13 mouse cellular contexts compared by ENCODE assay signal in genomic region chr6:114406634-114407033, GRCm38 (mm10). TPM values are rescaled to one million over a fixed set of nuclear protein-coding genes. Genes with fewer than 3 reads are reported as not detected.
DNase-seq lines count a peak whose midpoint lies in the region; ATAC-seq and TF ChIP-seq lines count a peak whose summit lies in the region.
"Had no signal": no experiment of that assay in that cellular context is flagged by ENCODE, and none has a peak within 500 bp of the region (broad histone marks: within the 10 kb centered on the region; RNA-seq: fewer than 3 reads in every experiment).

No protein-coding gene starts in this region.

- WGBS in embryonic facial prominence, embryonic 11.5 days, result 48% methylated on average over 1 of the region's 1 CpGs
- WGBS in embryonic facial prominence, embryonic 10.5 days, result 35% methylated on average over 1 of the region's 1 CpGs
- 69% methylated on average over 1 of the region's 1 CpGs for WGBS in liver, embryonic 14.5 days (ENCODE audit: insufficient replicate concordance)
- 36% methylated on average over 1 of the region's 1 CpGs for WGBS in liver, embryonic 11.5 days

- H3K27ac ChIP-seq in embryonic facial prominence, embryonic 11.5 days (replicated peaks; ENCODE audit: low read depth, low read length), result no peak overlapping the region
- no peak overlapping the region for H3K27ac ChIP-seq in embryonic facial prominence, embryonic 10.5 days (replicated peaks)
- H3K27ac ChIP-seq in liver, embryonic 14.5 days, result no peak overlapping the region
- no peak overlapping the region for H3K27ac ChIP-seq in liver, embryonic 11.5 days (ENCODE audit: low read depth, low read length)
- H3K27ac ChIP-seq: midbrain, embryonic 13.5 days had no signal

- peak; percentile 48 for DNase-seq in embryonic facial prominence, embryonic 11.5 days (ENCODE audit: low spot score)
- DNase-seq in embryonic facial prominence, embryonic 10.5 days (ENCODE audit: low spot score), result no peak
- DNase-seq in liver, embryonic 14.5 days (ENCODE audit: low read depth in 3 of 3, low spot score in 3 of 3), result no peak
- no peak for DNase-seq in liver, embryonic 11.5 days (ENCODE audit: low spot score)
- DNase-seq in frontal cortex, postnatal 25 days (ENCODE audit: low spot score in 2 of 2), result no peak
- no peak for DNase-seq in adrenal gland, adult 18-20 months (ENCODE audit: low spot score in 2 of 2)
- DNase-seq: layer of hippocampus, adult 9-11 months had no signal

- H3K9me3 ChIP-seq in embryonic facial prominence, embryonic 11.5 days (replicated peaks; ENCODE audit: control insufficient read depth, low read length), result no peaks in the 10 kb centered on the region
- 0 out of 2 replicates have a peak, but pooled peaks cover 3% of the 10 kb centered on the region for H3K9me3 ChIP-seq in embryonic facial prominence, embryonic 10.5 days
- no peaks in the 10 kb centered on the region for H3K9me3 ChIP-seq in liver, embryonic 14.5 days (ENCODE audit: control insufficient read depth, low read length)
- H3K9me3 ChIP-seq in liver, embryonic 11.5 days (ENCODE audit: control insufficient read depth, low read length), result no peaks in the 10 kb centered on the region
- H3K9me3 ChIP-seq in E14TG2a.4 (ENCODE audit: low read length), result no peaks in the 10 kb centered on the region
- H3K9me3 ChIP-seq: heart, embryonic 12.5 days; midbrain, embryonic 13.5 days had no signal

- H3K27me3 ChIP-seq in embryonic facial prominence, embryonic 11.5 days (ENCODE audit: control insufficient read depth, insufficient read depth, low read length), result no peaks in the 10 kb centered on the region
- peaks cover 21% of the 10 kb centered on the region for H3K27me3 ChIP-seq in embryonic facial prominence, embryonic 10.5 days (replicated peaks; ENCODE audit: low read depth, poor library complexity, severe bottlenecking)
- H3K27me3 ChIP-seq in liver, embryonic 14.5 days (ENCODE audit: control insufficient read depth, insufficient read depth, low read length), result no peaks in the 10 kb centered on the region
- H3K27me3 ChIP-seq in liver, embryonic 11.5 days (replicated peaks; ENCODE audit: control insufficient read depth, insufficient read depth, low read length), result 0 out of 2 replicates have a peak, but pooled peaks cover 4% of the 10 kb centered on the region
- peaks cover 36% of the 10 kb centered on the region for H3K27me3 ChIP-seq in E14TG2a.4 (ENCODE audit: insufficient read depth, low read length)

- H3K36me3 ChIP-seq in embryonic facial prominence, embryonic 11.5 days (replicated peaks; ENCODE audit: control insufficient read depth, insufficient read depth, low read depth, low read length), result no peaks in the 10 kb centered on the region
- no peaks in the 10 kb centered on the region for H3K36me3 ChIP-seq in embryonic facial prominence, embryonic 10.5 days (replicated peaks)
- H3K36me3 ChIP-seq in liver, embryonic 14.5 days (replicated peaks; ENCODE audit: control insufficient read depth, insufficient read depth, low read depth), result no peaks in the 10 kb centered on the region
- no peaks in the 10 kb centered on the region for H3K36me3 ChIP-seq in liver, embryonic 11.5 days (ENCODE audit: control insufficient read depth, insufficient read depth, low read length)
- no peaks in the 10 kb centered on the region for H3K36me3 ChIP-seq in E14TG2a.4 (ENCODE audit: insufficient read depth, low read length)
- H3K36me3 ChIP-seq: heart, embryonic 12.5 days; midbrain, embryonic 13.5 days had no signal

- no peak overlapping the region for H3K4me2 ChIP-seq in embryonic facial prominence, embryonic 11.5 days (ENCODE audit: low read depth, low read length)
- H3K4me2 ChIP-seq in liver, embryonic 14.5 days (ENCODE audit: low read depth), result no peak overlapping the region
- H3K4me2 ChIP-seq in liver, embryonic 11.5 days, result no peak overlapping the region
- H3K4me2 ChIP-seq: heart, embryonic 12.5 days; midbrain, embryonic 13.5 days had no signal

- no peak overlapping the region for H3K4me3 ChIP-seq in embryonic facial prominence, embryonic 11.5 days (ENCODE audit: low read depth, low read length)
- no peak overlapping the region for H3K4me3 ChIP-seq in embryonic facial prominence, embryonic 10.5 days
- no peak overlapping the region for H3K4me3 ChIP-seq in liver, embryonic 14.5 days (ENCODE audit: insufficient read depth in 1 of 2, low read depth in 2 of 2, low read length in 2 of 2)
- H3K4me3 ChIP-seq in liver, embryonic 11.5 days (ENCODE audit: low read depth, low read length), result no peak overlapping the region
- no peak overlapping the region for H3K4me3 ChIP-seq in E14TG2a.4 (replicated peaks; ENCODE audit: low read length)
- H3K4me3 ChIP-seq: heart, embryonic 12.5 days; midbrain, embryonic 13.5 days had no signal

- no peak for TF ChIP-seq EP300 in liver, embryonic 14.5 days (IDR thresholded peaks at IDR 0.05; ENCODE audit: low read depth)

- H3K9ac ChIP-seq in embryonic facial prominence, embryonic 11.5 days (replicated peaks; ENCODE audit: low read length), result no peak overlapping the region
- H3K9ac ChIP-seq in liver, embryonic 14.5 days (replicated peaks), result no peak overlapping the region
- H3K9ac ChIP-seq in liver, embryonic 11.5 days (ENCODE audit: low read depth, low read length), result no peak overlapping the region
- H3K9ac ChIP-seq: heart, embryonic 12.5 days; midbrain, embryonic 13.5 days had no signal

- no peak for ATAC-seq in embryonic facial prominence, embryonic 11.5 days (replicated peaks; ENCODE audit: insufficient number of reproducible peaks, low FRiP score, low TSS enrichment, low read depth)
- no peak for ATAC-seq in liver, embryonic 14.5 days (ENCODE audit: insufficient read depth)
- ATAC-seq in liver, embryonic 11.5 days (replicated peaks; ENCODE audit: low FRiP score), result no peak
- peak; percentile 65; the same call in 1 of the 2 replicates for ATAC-seq in megakaryocyte-erythroid progenitor cell, adult 5-6 weeks (replicated peaks; ENCODE audit: low FRiP score, low TSS enrichment, poor library complexity, severe bottlenecking)
- ATAC-seq: inflammation-experienced regulatory T-cells, adult 6 months; midbrain, embryonic 13.5 days had no signal

- peak; percentile 46 for TF ChIP-seq CTCF in liver, embryonic 14.5 days (IDR thresholded peaks at IDR 0.05; ENCODE audit: low read depth)
- TF ChIP-seq CTCF in E14TG2a.4 (conservative IDR thresholded peaks at IDR 0.05; ENCODE audit: low read length), result peak; percentile 86

- H3K4me1 ChIP-seq in embryonic facial prominence, embryonic 11.5 days (ENCODE audit: control insufficient read depth, insufficient read depth, low read length), result no peaks in the 10 kb centered on the region
- peaks cover 13% of the 10 kb centered on the region for H3K4me1 ChIP-seq in embryonic facial prominence, embryonic 10.5 days
- no peaks in the 10 kb centered on the region for H3K4me1 ChIP-seq in liver, embryonic 14.5 days (replicated peaks; ENCODE audit: control insufficient read depth in 2 of 2, insufficient read depth in 2 of 2, low read length in 1 of 2)
- no peaks in the 10 kb centered on the region for H3K4me1 ChIP-seq in liver, embryonic 11.5 days (replicated peaks; ENCODE audit: control insufficient read depth, insufficient read depth, low read length)
- no peaks in the 10 kb centered on the region for H3K4me1 ChIP-seq in E14TG2a.4 (replicated peaks; ENCODE audit: low read depth, low read length)
- H3K4me1 ChIP-seq: midbrain, embryonic 13.5 days had no signal

RNA-seq across cellular contexts. Expression of gene Hrh1, which starts 8.9 kb away (rescaled TPM):
- polyA plus RNA-seq in embryonic facial prominence, embryonic 11.5 days (2014; fragmentation: Nextera tagmentation; extraction: Ambion mirVana), result 0.13 and 0.20 TPM in 2 replicates
- 0.15 and 0.30 TPM in 2 replicates for polyA plus RNA-seq in embryonic facial prominence, embryonic 10.5 days (2016; fragmentation: Nextera tagmentation; extraction: Ambion mirVana)
- polyA plus RNA-seq in liver, embryonic 14.5 days (2012; rRNA removed), result 0.01 and 0.06 TPM in 2 replicates
- polyA plus RNA-seq in liver, embryonic 14.5 days (2014; fragmentation: Nextera tagmentation; extraction: Ambion mirVana), result not detected in 2 replicates
- polyA plus RNA-seq in liver, embryonic 11.5 days (2014; fragmentation: Nextera tagmentation; extraction: Ambion mirVana), result 0.04 TPM in 1 of 2 replicates, not detected in the other
- not detected in 2 replicates for total RNA-seq in megakaryocyte-erythroid progenitor cell, adult 5-6 weeks (2014; fragmentation: Nextera tagmentation)
- total RNA-seq in megakaryocyte-erythroid progenitor cell, adult 5-6 weeks (2017), result not detected in 2 replicates
- total RNA-seq in adrenal gland, adult 18-20 months (2021), result 1 to 10 TPM; 1.4 to 1.5 TPM
- polyA plus RNA-seq: embryonic facial prominence, embryonic 14.5 days; heart, embryonic 12.5 days had no signal
